ENCODE assay signal across 8 mouse cellular contexts in genomic region chr15:99295484-99295981, GRCm38 (mm10). TPM values are rescaled to one million over a fixed set of nuclear protein-coding genes. Genes with fewer than 3 reads are reported as not detected.
DNase-seq lines count a peak whose midpoint lies in the region; ATAC-seq and TF ChIP-seq lines count a peak whose summit lies in the region.

Fam186b (minus strand) TSS chr15:99295888.

- H3K4me1 ChIP-seq in forebrain, postnatal 0 days (ENCODE audit: insufficient read depth), result 0 out of 2 replicates have a peak, but pooled peaks cover 10% of the 10 kb centered on the region
- peaks cover 13% of the 10 kb centered on the region for H3K4me1 ChIP-seq in testis, adult 2 months (ENCODE audit: control insufficient read depth, insufficient read depth, low read length)

- peak; percentile 61 for DNase-seq in embryo, embryonic 10 days (ENCODE audit: low spot score)
- DNase-seq in embryo, embryonic 9.5 days (ENCODE audit: extremely low spot score), result no peak
- peak; percentile 23 for DNase-seq in 416B (ENCODE audit: low read depth)
- peak; percentile 64 for DNase-seq in cerebellum, adult 11-12 months
- DNase-seq in forebrain, postnatal 0 days, result peak; percentile 40
- peak; percentile 31 to 36 for DNase-seq in kidney, adult 8-10 months
- DNase-seq in lung, postnatal 36 days, result peak; percentile 24

- H3K4me3 ChIP-seq in forebrain, postnatal 0 days (ENCODE audit: low read depth, low read length), result peak within 1 kb of the TSS; percentile 62
- H3K4me3 ChIP-seq in testis, adult 2 months (ENCODE audit: control insufficient read depth, low read depth, low read length), result peak within 1 kb of the TSS; percentile 81

- no peaks in the 10 kb centered on the region for H3K36me3 ChIP-seq in forebrain, postnatal 0 days (ENCODE audit: insufficient read depth)
- no peaks in the 10 kb centered on the region for H3K36me3 ChIP-seq in testis, adult 2 months (ENCODE audit: control insufficient read depth, insufficient read depth, low read length)

- H3K9me3 ChIP-seq in forebrain, postnatal 0 days (ENCODE audit: low read length), result no peaks in the 10 kb centered on the region

- no peaks in the 10 kb centered on the region for H3K27me3 ChIP-seq in forebrain, postnatal 0 days (ENCODE audit: insufficient read depth, low read length)
- no peaks in the 10 kb centered on the region for H3K27me3 ChIP-seq in testis, adult 2 months (ENCODE audit: control insufficient read depth, insufficient read depth, low read length)

- H3K4me2 ChIP-seq in forebrain, postnatal 0 days (ENCODE audit: low read depth), result peak within 1 kb of the TSS; percentile 57

- peak within 1 kb of the TSS; percentile 72 for H3K9ac ChIP-seq in forebrain, postnatal 0 days

- ATAC-seq in forebrain, postnatal 0 days, result no peak

- 3% methylated on average over 13 of the region's 17 CpGs for WGBS in forebrain, postnatal 0 days

- TF ChIP-seq CTCF in forebrain, postnatal 0 days (IDR thresholded peaks at IDR 0.05; ENCODE audit: low read depth), result no peak
- TF ChIP-seq CTCF in testis, adult 2 months (IDR thresholded peaks at IDR 0.05; ENCODE audit: control insufficient read depth, insufficient read depth, insufficient replicate concordance, low read depth, low read length), result no peak

- no peak for TF ChIP-seq POLR2A in testis, adult 2 months (IDR thresholded peaks at IDR 0.05; ENCODE audit: control insufficient read depth, low read depth, low read length)

- peak within 1 kb of the TSS; percentile 92 for H3K27ac ChIP-seq in forebrain, postnatal 0 days (ENCODE audit: low read depth, low read length)
- peak within 1 kb of the TSS; percentile 68 for H3K27ac ChIP-seq in testis, adult 2 months (ENCODE audit: control insufficient read depth, insufficient read depth, low read depth, low read length)

RNA-seq across cellular contexts. Expression of gene Fam186b, which starts in this region (rescaled TPM):
- total RNA-seq in forebrain, postnatal 0 days (2014; rRNA removed), result 0.52 and 1.5 TPM in 2 replicates
- 0.58 and 0.85 TPM in 2 replicates for polyA plus RNA-seq in forebrain, postnatal 0 days (2015; fragmentation: Nextera tagmentation; extraction: Ambion mirVana)
- polyA plus RNA-seq in testis, adult 2 months (2012; rRNA removed), result 57.2 and 58.2 TPM in 2 replicates

Comparison
In these comparisons a context has a peak if more than half of its experiments do, and no peak if none do; other contexts are left out.
1. RNA of gene Fam186b (polyA plus RNA-seq): 57.2 to 58.2 TPM in testis, adult 2 months; 0.58 to 0.85 TPM in forebrain, postnatal 0 days; every median in the first group is over 10 times any median in the second.